Mouse (Mus musculus): Measurements from ENCODE around the gene Pcsk5. TPM values are rescaled to one million over a fixed set of nuclear protein-coding genes. Genes with fewer than 3 reads are reported as not detected.

The Pcsk5 gene
- polyA plus RNA-seq, 1 experiment from 2014 or later = 14.3 TPM

GRCm38 (mm10) chr19:17691626-17692025 is 145.8 kb downstream of the Pcsk5 start:
- Histone ChIP-seq H3K4me3 (no peak overlapping the region), H3K4me1 (no peaks in the 10 kb centered on the region), H3K36me3 (replicated peaks) (no peaks in the 10 kb centered on the region), H3K27ac (replicated peaks) (no peak overlapping the region), H3K27me3 (replicated peaks; ENCODE audit: low read depth, poor library complexity, severe bottlenecking) (no peaks in the 10 kb centered on the region), H3K9me3 (no peaks in the 10 kb centered on the region)
- 96% methylated on average over 6 of the region's 6 CpGs for WGBS
- no peak for DNase-seq (ENCODE audit: low spot score)

- H3K9me3 ChIP-seq = no peaks in the 10 kb centered on the region
- 91% methylated on average over 7 of the region's 7 CpGs for WGBS
- no peak overlapping the region for H3K4me3 ChIP-seq
- H3K4me1 ChIP-seq = no peaks in the 10 kb centered on the region
- H3K36me3 ChIP-seq (replicated peaks) = peaks cover 12% of the 10 kb centered on the region
- DNase-seq (ENCODE audit: low spot score) = no peak
- no peak overlapping the region for H3K27ac ChIP-seq (replicated peaks)
- H3K27me3 ChIP-seq (replicated peaks; ENCODE audit: low read depth, poor library complexity, severe bottlenecking) = no peaks in the 10 kb centered on the region
These were observed 159.1 kb downstream of the Pcsk5 start for GRCm38 (mm10) chr19:17678371-17678770.

GRCm38 (mm10) chr19:17662676-17663075 is 174.8 kb downstream of the Pcsk5 start:
- H3K36me3 ChIP-seq (replicated peaks) = no peaks in the 10 kb centered on the region
- no peak overlapping the region for H3K4me3 ChIP-seq
- no peak for DNase-seq (ENCODE audit: low spot score)
- peaks cover 19% of the 10 kb centered on the region for H3K4me1 ChIP-seq
- H3K9me3 ChIP-seq = no peaks in the 10 kb centered on the region
- 88% methylated on average over 3 of the region's 3 CpGs for WGBS
- H3K27me3 ChIP-seq (replicated peaks; ENCODE audit: low read depth, poor library complexity, severe bottlenecking) = no peaks in the 10 kb centered on the region
- no peak overlapping the region for H3K27ac ChIP-seq (replicated peaks)

GRCm38 (mm10) chr19:17662271-17662670 is 175.2 kb downstream of the Pcsk5 start:
- 79% methylated on average over 6 of the region's 6 CpGs for WGBS
- no peak for DNase-seq (ENCODE audit: low spot score)
- no peaks in the 10 kb centered on the region for H3K27me3 ChIP-seq (replicated peaks; ENCODE audit: low read depth, poor library complexity, severe bottlenecking)
- H3K4me1 ChIP-seq = peaks cover 19% of the 10 kb centered on the region
- H3K9me3 ChIP-seq = no peaks in the 10 kb centered on the region
- H3K36me3 ChIP-seq (replicated peaks) = no peaks in the 10 kb centered on the region
- H3K4me3 ChIP-seq = no peak overlapping the region
- no peak overlapping the region for H3K27ac ChIP-seq (replicated peaks)

- 41% methylated on average over 3 of the region's 3 CpGs for WGBS
- Histone ChIP-seq H3K4me1 (peaks cover 19% of the 10 kb centered on the region), H3K9me3 (no peaks in the 10 kb centered on the region), H3K27me3 (replicated peaks; ENCODE audit: low read depth, poor library complexity, severe bottlenecking) (no peaks in the 10 kb centered on the region), H3K27ac (replicated peaks) (no peak overlapping the region; the same call in 1 of the 2 replicates), H3K4me3 (no peak overlapping the region), H3K36me3 (replicated peaks) (no peaks in the 10 kb centered on the region)
- peak; percentile 17 for DNase-seq (ENCODE audit: low spot score)
These were observed 178.1 kb downstream of the Pcsk5 start for GRCm38 (mm10) chr19:17659321-17659720.

GRCm38 (mm10) chr19:17650831-17651502 is 186.5 kb downstream of the Pcsk5 start:
- Histone ChIP-seq H3K4me3 (no peak overlapping the region), H3K36me3 (replicated peaks) (no peaks in the 10 kb centered on the region), H3K27ac (replicated peaks) (peak overlapping the region; percentile 48; the same call in 1 of the 2 replicates), H3K9me3 (no peaks in the 10 kb centered on the region), H3K4me1 (peaks cover 33% of the 10 kb centered on the region), H3K27me3 (replicated peaks; ENCODE audit: low read depth, poor library complexity, severe bottlenecking) (no peaks in the 10 kb centered on the region)
- 44% methylated on average over 5 of the region's 5 CpGs for WGBS
- DNase-seq (ENCODE audit: low spot score) = peak; percentile 51

GRCm38 (mm10) chr19:17649967-17650366 is 187.5 kb downstream of the Pcsk5 start:
- DNase-seq (ENCODE audit: low spot score) = no peak
- WGBS = 84% methylated on average over 3 of the region's 3 CpGs
- no peaks in the 10 kb centered on the region for H3K27me3 ChIP-seq (replicated peaks; ENCODE audit: low read depth, poor library complexity, severe bottlenecking)
- no peaks in the 10 kb centered on the region for H3K9me3 ChIP-seq
- H3K27ac ChIP-seq (replicated peaks) = no peak overlapping the region
- no peak overlapping the region for H3K4me3 ChIP-seq
- no peaks in the 10 kb centered on the region for H3K36me3 ChIP-seq (replicated peaks)
- H3K4me1 ChIP-seq = peaks cover 36% of the 10 kb centered on the region

GRCm38 (mm10) chr19:17643128-17643797 is 194.2 kb downstream of the Pcsk5 start:
- no peaks in the 10 kb centered on the region for H3K9me3 ChIP-seq
- 79% methylated on average over 3 of the region's 3 CpGs for WGBS
- no peak overlapping the region for H3K4me3 ChIP-seq
- DNase-seq (ENCODE audit: low spot score) = no peak
- no peaks in the 10 kb centered on the region for H3K27me3 ChIP-seq (replicated peaks; ENCODE audit: low read depth, poor library complexity, severe bottlenecking)
- no peak overlapping the region for H3K27ac ChIP-seq (replicated peaks)
- peaks cover 15% of the 10 kb centered on the region; the same call in 1 of the 2 replicates for H3K4me1 ChIP-seq
- peaks cover 8% of the 10 kb centered on the region; the same call in 1 of the 2 replicates for H3K36me3 ChIP-seq (replicated peaks)

- DNase-seq (ENCODE audit: low spot score) = peak; percentile 9
- 56% methylated on average over 6 of the region's 6 CpGs for WGBS
These were observed 201.4 kb downstream of the Pcsk5 start for GRCm38 (mm10) chr19:17635984-17636383.

GRCm38 (mm10) chr19:17615646-17616045 is 221.8 kb downstream of the Pcsk5 start:
- 59% methylated on average over 4 of the region's 4 CpGs for WGBS

More at GRCm38 (mm10) chr19:17635984-17636383, 201.4 kb downstream of the Pcsk5 start:
- Histone ChIP-seq H3K4me1 (peaks cover 25% of the 10 kb centered on the region), H3K27ac (replicated peaks) (peak overlapping the region; percentile 1; the same call in 1 of the 2 replicates), H3K9me3 (no peaks in the 10 kb centered on the region), H3K27me3 (replicated peaks; ENCODE audit: low read depth, poor library complexity, severe bottlenecking) (no peaks in the 10 kb centered on the region), H3K4me3 (no peak overlapping the region), H3K36me3 (replicated peaks) (no peaks in the 10 kb centered on the region)

GRCm38 (mm10) chr19:17606510-17606909 is 230.9 kb downstream of the Pcsk5 start:
- Histone ChIP-seq H3K9me3 (no peaks in the 10 kb centered on the region), H3K27me3 (replicated peaks; ENCODE audit: low read depth, poor library complexity, severe bottlenecking) (no peaks in the 10 kb centered on the region), H3K4me3 (no peak overlapping the region), H3K4me1 (no peaks in the 10 kb centered on the region), H3K36me3 (replicated peaks) (no peaks in the 10 kb centered on the region), H3K27ac (replicated peaks) (no peak overlapping the region)
- WGBS = 83% methylated on average over 1 of the region's 1 CpGs
- no peak for DNase-seq (ENCODE audit: low spot score)

More at GRCm38 (mm10) chr19:17615646-17616045, 221.8 kb downstream of the Pcsk5 start:
- Histone ChIP-seq H3K27me3 (replicated peaks; ENCODE audit: low read depth, poor library complexity, severe bottlenecking) (no peaks in the 10 kb centered on the region), H3K4me1 (no peaks in the 10 kb centered on the region), H3K9me3 (no peaks in the 10 kb centered on the region), H3K4me3 (no peak overlapping the region), H3K27ac (replicated peaks) (no peak overlapping the region), H3K36me3 (replicated peaks) (no peaks in the 10 kb centered on the region)
- no peak for DNase-seq (ENCODE audit: low spot score)

- Histone ChIP-seq H3K4me3 (no peak overlapping the region), H3K4me1 (no peaks in the 10 kb centered on the region), H3K27me3 (replicated peaks; ENCODE audit: low read depth, poor library complexity, severe bottlenecking) (no peaks in the 10 kb centered on the region), H3K27ac (replicated peaks) (no peak overlapping the region), H3K9me3 (no peaks in the 10 kb centered on the region), H3K36me3 (replicated peaks) (no peaks in the 10 kb centered on the region)
- WGBS = 84% methylated on average over 2 of the region's 2 CpGs
- DNase-seq (ENCODE audit: low spot score) = no peak
These were observed 231.3 kb downstream of the Pcsk5 start for GRCm38 (mm10) chr19:17606093-17606492.

GRCm38 (mm10) chr19:17603322-17603721 is 234.1 kb downstream of the Pcsk5 start:
- Histone ChIP-seq H3K27ac (replicated peaks) (no peak overlapping the region), H3K36me3 (replicated peaks) (no peaks in the 10 kb centered on the region), H3K27me3 (replicated peaks; ENCODE audit: low read depth, poor library complexity, severe bottlenecking) (no peaks in the 10 kb centered on the region), H3K4me1 (no peaks in the 10 kb centered on the region), H3K9me3 (no peaks in the 10 kb centered on the region), H3K4me3 (no peak overlapping the region)
- 64% methylated on average over 3 of the region's 3 CpGs for WGBS
- DNase-seq (ENCODE audit: low spot score) = no peak
